Mouse (Mus musculus) layer of hippocampus, adult 11-12 months (tissue): ENCODE measurements around the gene Adgrb2.

Source experiments
- DNase-seq: peaks from one replicate; pipeline ENCODE4 v3.0.0; 2022; ENCODE audit warnings: low spot score

The Adgrb2 gene

GRCm38 (mm10) chr4:129984421-129985061 is at the start of gene Adgrb2:
Adgrb2 (plus strand) TSS chr4:129984870.
- DNase-seq = no peak

GRCm38 (mm10) chr4:129951359-129951821 is 33.3 kb upstream of the Adgrb2 start:
- DNase-seq = no peak

- DNase-seq = no peak
Measured at GRCm38 (mm10) chr4:129952241-129952810, 32.3 kb upstream of the Adgrb2 start.

GRCm38 (mm10) chr4:129954527-129954926 is 30.1 kb upstream of the Adgrb2 start:
- DNase-seq = no peak

GRCm38 (mm10) chr4:129960180-129960944 is 24.3 kb upstream of the Adgrb2 start:
- DNase-seq = peak; percentile 85

- DNase-seq = no peak
Measured at GRCm38 (mm10) chr4:129965294-129965693, 19.4 kb upstream of the Adgrb2 start.

- no peak for DNase-seq
Measured at GRCm38 (mm10) chr4:129966201-129966600, 18.5 kb upstream of the Adgrb2 start.

GRCm38 (mm10) chr4:129967024-129968014 is 17.4 kb upstream of the Adgrb2 start:
- DNase-seq = peak; percentile 72

- DNase-seq = no peak
Measured at GRCm38 (mm10) chr4:129970168-129970567, 14.5 kb upstream of the Adgrb2 start.

GRCm38 (mm10) chr4:129970861-129971260 is 13.8 kb upstream of the Adgrb2 start:
- DNase-seq = no peak

GRCm38 (mm10) chr4:129971989-129972388 is 12.7 kb upstream of the Adgrb2 start:
- no peak for DNase-seq

- DNase-seq = no peak
Measured at GRCm38 (mm10) chr4:129974285-129974684, 10.4 kb upstream of the Adgrb2 start.

- DNase-seq = no peak
Measured at GRCm38 (mm10) chr4:129977256-129977655, 7.4 kb upstream of the Adgrb2 start.

GRCm38 (mm10) chr4:129978227-129978626 is 6.4 kb upstream of the Adgrb2 start:
- no peak for DNase-seq

GRCm38 (mm10) chr4:129978930-129979329 is 5.7 kb upstream of the Adgrb2 start:
- DNase-seq = no peak

- DNase-seq = no peak
Measured at GRCm38 (mm10) chr4:129981657-129982056, 3.0 kb upstream of the Adgrb2 start.

GRCm38 (mm10) chr4:129983046-129983445 is 1.6 kb upstream of the Adgrb2 start:
- DNase-seq = no peak

GRCm38 (mm10) chr4:129983764-129984420 is 778 bp upstream of the Adgrb2 start:
- peak; percentile 94 for DNase-seq

GRCm38 (mm10) chr4:129985161-129985670 is 546 bp downstream of the Adgrb2 start:
- DNase-seq = no peak

GRCm38 (mm10) chr4:129985671-129986441 is 1.2 kb downstream of the Adgrb2 start:
- DNase-seq = peak; percentile 84
